Mouse (Mus musculus) thymus, adult 2 months (tissue): ENCODE measurements around the gene Gpr84.

Experiments used
- CTCF ChIP-seq: fragments of 200-500 bp; IDR thresholded peaks from 2 replicates; pipeline ENCODE4 v1.5.1; 2012; ENCODE audit warnings: mild to moderate bottlenecking, control low read depth, low read length, moderate library complexity, borderline replicate concordance; ENCODE audit not compliant: control insufficient read depth, poor library complexity, insufficient read depth; ENCODE audit errors: extremely low read depth
- POLR2A ChIP-seq: fragments of 200-500 bp; IDR thresholded peaks from 2 replicates; pipeline ENCODE4 v1.6.1; 2012; ENCODE audit warnings: mild to moderate bottlenecking, low read length, control low read depth, moderate library complexity; ENCODE audit not compliant: control insufficient read depth, poor library complexity, insufficient read depth; ENCODE audit errors: extremely low read depth

DNA sequence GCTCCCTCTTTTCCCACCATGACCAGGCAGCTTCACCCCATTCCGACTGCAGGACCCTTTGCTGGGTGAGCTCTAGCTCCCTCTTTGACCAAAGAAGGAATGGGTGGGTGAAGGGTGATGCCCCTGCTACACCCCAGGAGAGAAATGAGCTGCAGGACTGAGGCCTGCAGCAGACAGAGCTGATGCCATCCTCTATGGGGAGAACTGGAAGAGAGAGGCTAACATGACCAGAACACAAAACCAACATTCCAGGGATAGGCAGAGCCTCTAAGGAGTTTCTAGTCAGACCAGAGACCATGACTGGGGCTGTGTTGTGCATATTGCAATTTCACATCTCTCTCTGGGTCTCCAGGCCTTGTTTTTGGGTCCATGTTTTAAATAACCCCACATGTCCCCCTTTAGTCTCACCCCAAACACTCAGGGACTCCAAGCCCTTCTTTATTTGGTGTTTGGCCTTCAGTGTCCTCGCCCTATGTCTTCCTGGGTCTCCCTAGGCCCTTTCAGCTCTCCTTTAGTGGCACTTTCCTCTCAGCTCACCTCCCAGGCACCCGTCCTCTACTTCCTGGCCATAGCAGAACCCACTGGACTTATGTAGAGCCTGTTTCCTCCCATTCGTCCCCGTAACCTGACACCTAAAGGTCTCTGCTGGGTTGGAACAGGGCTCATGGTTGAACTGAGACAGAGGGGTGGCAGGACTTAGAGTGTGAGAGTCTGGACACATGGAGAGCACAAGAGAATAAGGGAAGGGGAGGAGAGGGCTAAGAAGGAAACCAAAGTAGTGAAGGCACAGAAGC, 8.7 kb downstream of the Gpr84 start:
- no peak for TF ChIP-seq CTCF
- TF ChIP-seq POLR2A, result no peak
